Mouse (Mus musculus): Measurements from ENCODE around the gene Fut7. TPM values are rescaled to one million over a fixed set of nuclear protein-coding genes. Genes with fewer than 3 reads are reported as not detected.

Fut7 gene
- polyA plus RNA-seq, 1 experiment: 0.19 TPM

DNA sequence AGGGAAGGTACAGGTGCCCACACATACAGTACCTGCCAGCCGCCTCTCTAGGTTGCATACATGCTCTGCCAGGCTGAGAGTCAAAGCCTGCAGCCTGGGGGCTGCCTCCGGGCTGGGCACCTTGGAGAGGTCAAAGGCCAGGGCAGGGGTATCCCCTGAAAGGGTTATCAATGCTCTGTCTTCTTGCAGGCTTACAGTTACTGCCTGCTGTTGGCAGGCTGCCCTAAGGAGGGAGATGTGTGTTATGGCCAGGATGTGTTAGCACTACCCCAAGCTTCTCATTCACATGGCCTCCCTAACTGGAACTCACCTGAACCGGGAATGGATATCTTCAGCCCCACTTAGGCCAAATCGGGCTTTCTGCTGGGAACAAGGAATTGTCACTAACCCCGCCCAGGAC lies 37.1 kb downstream of the Fut7 start:
- DNase-seq (ENCODE audit: low spot score): no peak

GRCm38 (mm10) chr2:25460551-25461309 lies 37.7 kb downstream of the Fut7 start, which contains the start of gene Paxx:
Gene Paxx, minus strand, starts transcription at chr2:25461094.
- peak; percentile 85 for DNase-seq (ENCODE audit: low spot score)

DNA sequence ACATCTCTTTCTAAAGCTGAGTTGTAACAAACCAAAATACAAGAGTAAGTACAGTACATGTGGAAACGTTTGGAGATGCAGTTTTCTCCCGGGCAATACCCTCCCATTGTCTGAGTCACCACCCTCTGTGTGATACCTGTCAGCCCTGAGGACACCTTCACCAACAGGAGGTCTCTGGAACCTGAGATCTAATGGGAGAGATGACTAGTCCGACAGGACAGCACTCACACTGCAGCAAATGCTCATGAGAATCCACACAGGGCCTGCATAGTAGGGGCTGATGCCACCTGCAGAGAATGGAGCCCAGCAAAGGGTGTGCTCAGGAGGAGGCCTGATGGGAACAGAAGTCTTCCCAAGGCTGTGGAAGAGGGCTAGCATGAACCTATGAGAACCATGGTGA lies 38.3 kb downstream of the Fut7 start:
- DNase-seq (ENCODE audit: low spot score): no peak

- DNase-seq (ENCODE audit: low spot score): no peak
Measured at GRCm38 (mm10) chr2:25463630-25464029, 40.6 kb downstream of the Fut7 start.

GRCm38 (mm10) chr2:25465256-25465655 lies 42.2 kb downstream of the Fut7 start:
- DNase-seq (ENCODE audit: low spot score): no peak

DNA sequence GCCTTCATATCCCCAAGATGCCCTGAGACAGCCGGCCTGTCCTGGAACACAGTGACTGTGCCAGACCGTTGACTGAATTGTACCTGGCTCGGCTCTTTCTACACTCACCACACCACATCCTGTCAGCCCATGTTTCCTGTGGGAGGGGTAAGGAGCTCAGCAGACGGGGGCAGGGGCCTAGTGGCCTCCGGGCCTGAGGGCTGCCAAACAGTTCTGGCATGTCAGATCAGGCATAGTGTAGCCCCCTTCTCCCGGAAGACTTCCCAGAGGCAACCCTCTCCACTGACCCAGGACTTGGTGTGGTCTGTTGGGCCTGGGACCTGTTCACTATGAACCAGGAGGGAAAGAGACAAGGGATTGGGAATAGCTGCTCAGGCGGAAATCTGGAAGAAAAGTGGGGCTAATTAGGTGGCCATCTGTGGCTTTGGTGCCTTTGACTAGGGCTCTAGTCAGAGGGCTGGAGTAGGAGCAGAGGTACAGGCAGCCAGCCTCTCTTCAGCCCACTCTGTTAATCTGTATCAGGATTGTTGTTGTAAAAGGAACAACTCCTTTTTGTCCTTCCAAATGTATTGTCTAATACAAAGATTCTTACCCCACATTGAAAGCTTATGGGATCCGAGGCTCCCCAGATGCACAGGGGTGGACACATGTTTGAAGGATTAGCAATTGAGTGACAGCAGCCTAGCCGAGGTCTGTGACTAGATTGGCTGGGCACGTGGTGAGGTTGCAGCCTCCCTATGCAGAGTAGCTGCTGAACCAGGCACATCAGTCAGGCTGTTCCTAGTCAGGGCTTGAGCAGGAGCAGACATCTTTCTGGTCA lies 43.0 kb downstream of the Fut7 start:
- no peak for DNase-seq (ENCODE audit: low spot score)

DNA sequence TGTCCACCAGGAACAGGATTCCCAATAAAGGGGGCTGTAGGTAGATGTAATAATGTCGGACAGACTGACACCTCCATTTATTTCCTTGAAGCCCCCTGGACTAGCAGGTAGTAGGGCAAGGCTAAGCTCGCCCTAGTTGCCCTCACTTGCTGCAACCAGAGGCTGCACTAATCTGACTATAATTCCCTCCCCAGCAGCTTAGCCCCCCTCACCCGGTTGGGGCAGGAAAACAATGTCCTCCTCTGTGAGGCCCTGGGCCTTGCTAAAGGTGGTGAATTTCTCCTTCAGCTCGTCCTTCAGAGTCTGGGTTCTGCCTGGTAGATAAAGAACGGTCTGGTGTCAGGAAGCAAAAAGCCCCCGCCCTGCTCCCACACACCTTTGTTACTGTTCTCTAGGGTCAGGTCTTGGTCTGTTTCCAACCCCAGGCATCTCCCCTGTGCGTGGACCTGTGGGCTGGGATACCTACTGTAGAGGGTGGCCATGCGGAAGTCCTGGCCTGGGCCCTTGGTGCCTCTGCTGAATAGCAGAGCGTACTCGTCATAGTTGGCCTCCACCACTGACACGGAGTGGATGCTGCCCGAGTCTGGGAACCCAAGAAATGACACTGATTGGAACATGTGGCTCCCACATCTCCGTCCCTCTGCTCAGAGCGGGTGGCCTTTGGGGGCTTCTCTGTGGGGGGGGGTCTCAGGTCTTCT lies 44.7 kb downstream of the Fut7 start:
- no peak for DNase-seq (ENCODE audit: low spot score)

GRCm38 (mm10) chr2:25468962-25469915 lies 46.2 kb downstream of the Fut7 start:
- no peak for DNase-seq (ENCODE audit: low spot score)

DNA sequence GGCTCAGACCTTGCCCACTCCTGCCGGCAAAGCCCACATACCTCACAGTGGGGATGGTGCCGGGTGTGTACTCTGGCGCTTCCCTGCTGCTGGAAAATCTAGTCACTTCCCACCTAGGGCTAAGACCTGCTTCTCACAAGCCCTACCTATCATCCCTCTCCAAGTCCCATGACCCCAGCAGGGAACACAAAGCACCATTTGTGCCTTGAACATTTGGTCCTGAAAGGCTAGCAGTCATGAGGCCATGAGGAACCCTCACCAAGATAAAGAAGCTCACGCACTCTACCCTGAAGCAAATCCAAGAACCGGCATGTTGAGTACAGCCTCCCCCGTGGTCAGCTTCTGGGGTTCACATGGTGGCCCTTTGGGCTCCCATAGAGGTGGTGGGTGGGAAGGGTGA lies 46.9 kb downstream of the Fut7 start, which contains the start of gene Ptgds:
Ptgds (minus strand) TSS at position 78 of the 400 bp plus-strand sequence.
- DNase-seq (ENCODE audit: low spot score): no peak

GRCm38 (mm10) chr2:25472550-25472949 lies 49.5 kb downstream of the Fut7 start:
- DNase-seq (ENCODE audit: low spot score): no peak

Other genes starting within 250 kb of the Fut7 start
- gene Nrarp, start 242.5 kb upstream of the Fut7 start, polyA plus RNA-seq (2012; rRNA removed): 50.1 and 60.0 TPM in 2 replicates
- gene Tor4a, start 226.4 kb upstream of the Fut7 start, polyA plus RNA-seq (2012; rRNA removed): 22.6 and 25.3 TPM in 2 replicates
- gene Nelfb, start 211.8 kb upstream of the Fut7 start, polyA plus RNA-seq (2012; rRNA removed): 55.4 and 60.6 TPM in 2 replicates
- gene Stpg3, start 208.6 kb upstream of the Fut7 start, polyA plus RNA-seq (2012; rRNA removed): not detected in 2 replicates
- gene Fam166a, start 204.5 kb upstream of the Fut7 start, polyA plus RNA-seq (2012; rRNA removed): 0.08 and 0.10 TPM in 2 replicates
- 510 and 610 TPM in 2 replicates for gene Tubb4b, start 198.6 kb upstream of the Fut7 start, polyA plus RNA-seq (2012; rRNA removed)
- gene Slc34a3, start 188.9 kb upstream of the Fut7 start, polyA plus RNA-seq (2012; rRNA removed): 0.03 TPM in 1 of 2 replicates, not detected in the other
- 0.13 and 0.19 TPM in 2 replicates for gene Rnf224, start 186.5 kb upstream of the Fut7 start, polyA plus RNA-seq (2012; rRNA removed)
- gene Rnf208, start 181.0 kb upstream of the Fut7 start, polyA plus RNA-seq (2012; rRNA removed): 12.9 and 14.1 TPM in 2 replicates
- gene Cysrt1, start 180.8 kb upstream of the Fut7 start, polyA plus RNA-seq (2012; rRNA removed): 2.0 and 2.5 TPM in 2 replicates
- gene AL732309.1, start 176.4 kb upstream of the Fut7 start, polyA plus RNA-seq (2012; rRNA removed): 21.0 and 23.8 TPM in 2 replicates
- 30.7 and 34.2 TPM in 2 replicates for gene Tmem203, start 167.8 kb upstream of the Fut7 start, polyA plus RNA-seq (2012; rRNA removed)
- 8.0 and 13.6 TPM in 2 replicates for gene Tprn, start 160.6 kb upstream of the Fut7 start, polyA plus RNA-seq (2012; rRNA removed)
- 58.8 and 84.8 TPM in 2 replicates for gene Ssna1, start 150.8 kb upstream of the Fut7 start, polyA plus RNA-seq (2012; rRNA removed)
- gene Anapc2, start 150.8 kb upstream of the Fut7 start, polyA plus RNA-seq (2012; rRNA removed): 84.5 and 88.3 TPM in 2 replicates
- not detected in 2 replicates for gene Tmem210, start 135.1 kb upstream of the Fut7 start, polyA plus RNA-seq (2012; rRNA removed)
- 7.0 and 8.2 TPM in 2 replicates for gene Lrrc26, start 133.4 kb upstream of the Fut7 start, polyA plus RNA-seq (2012; rRNA removed)
- gene Grin1, start 104.1 kb upstream of the Fut7 start, polyA plus RNA-seq (2012; rRNA removed): 1.1 TPM in 2 replicates
- 15.2 and 22.8 TPM in 2 replicates for gene Man1b1, start 90.9 kb upstream of the Fut7 start, polyA plus RNA-seq (2012; rRNA removed)
- 36.0 and 37.3 TPM in 2 replicates for gene Dpp7, start 66.9 kb upstream of the Fut7 start, polyA plus RNA-seq (2012; rRNA removed)
- 36.8 and 38.3 TPM in 2 replicates for gene Uap1l1, start 57.6 kb upstream of the Fut7 start, polyA plus RNA-seq (2012; rRNA removed)
- 1.6 and 2.5 TPM in 2 replicates for gene Sapcd2, start 50.9 kb upstream of the Fut7 start, polyA plus RNA-seq (2012; rRNA removed)
- gene Entpd2, start 27.4 kb upstream of the Fut7 start, polyA plus RNA-seq (2012; rRNA removed): 104 and 107 TPM in 2 replicates
- 103 and 126 TPM in 2 replicates for gene Npdc1, start 23.9 kb upstream of the Fut7 start, polyA plus RNA-seq (2012; rRNA removed)
- gene Abca2, start 5.4 kb downstream of the Fut7 start, polyA plus RNA-seq (2012; rRNA removed): 6.3 and 16.4 TPM in 2 replicates
- gene Clic3, start 33.6 kb downstream of the Fut7 start, polyA plus RNA-seq (2012; rRNA removed): 0.69 and 2.2 TPM in 2 replicates
- 50.8 and 61.1 TPM in 2 replicates for gene Paxx, start 37.8 kb downstream of the Fut7 start, polyA plus RNA-seq (2012; rRNA removed)
- 0.38 and 0.74 TPM in 2 replicates for gene Ptgds, start 46.8 kb downstream of the Fut7 start, polyA plus RNA-seq (2012; rRNA removed)
- not detected in 2 replicates for gene Lcn12, start 70.6 kb downstream of the Fut7 start, polyA plus RNA-seq (2012; rRNA removed)
- gene Fbxw5, start 77.5 kb downstream of the Fut7 start, polyA plus RNA-seq (2012; rRNA removed): 15.1 and 36.1 TPM in 2 replicates
- gene C8g, start 78.5 kb downstream of the Fut7 start, polyA plus RNA-seq (2012; rRNA removed): 2.3 and 2.4 TPM in 2 replicates
- gene Traf2, start 123.7 kb downstream of the Fut7 start, polyA plus RNA-seq (2012; rRNA removed): 15.5 and 15.7 TPM in 2 replicates
- gene Edf1, start 134.6 kb downstream of the Fut7 start, polyA plus RNA-seq (2012; rRNA removed): 222 and 224 TPM in 2 replicates
- gene Mamdc4, start 151.6 kb downstream of the Fut7 start, polyA plus RNA-seq (2012; rRNA removed): 1.3 and 1.4 TPM in 2 replicates
- gene Phpt1, start 152.0 kb downstream of the Fut7 start, polyA plus RNA-seq (2012; rRNA removed): 64.2 and 75.6 TPM in 2 replicates
- 0.47 and 0.57 TPM in 2 replicates for gene Ajm1, start 158.5 kb downstream of the Fut7 start, polyA plus RNA-seq (2012; rRNA removed)
- gene Rabl6, start 185.3 kb downstream of the Fut7 start, polyA plus RNA-seq (2012; rRNA removed): 66.5 and 73.8 TPM in 2 replicates
- gene Ccdc183, start 194.4 kb downstream of the Fut7 start, polyA plus RNA-seq (2012; rRNA removed): not detected in 2 replicates
- gene Tmem141, start 198.7 kb downstream of the Fut7 start, polyA plus RNA-seq (2012; rRNA removed): 55.4 and 59.7 TPM in 2 replicates
- 22.9 and 30.6 TPM in 2 replicates for gene Fcna, start 204.8 kb downstream of the Fut7 start, polyA plus RNA-seq (2012; rRNA removed)
- 0.94 and 1.8 TPM in 2 replicates for gene Lcn8, start 229.9 kb downstream of the Fut7 start, polyA plus RNA-seq (2012; rRNA removed)
- gene Lcn5, start 234.7 kb downstream of the Fut7 start, polyA plus RNA-seq (2012; rRNA removed): 0.32 TPM in 1 of 2 replicates, not detected in the other

Measured in urinary bladder, adult 2 months (tissue).